Mouse (Mus musculus): Measurements from ENCODE around the gene Inpp5b.
A peak's percentile ranks its signal among the peaks of the same experiment; 100 is the strongest.
"Not testable (repeated sequence)": the region's sequence is repeated elsewhere in the genome, so short reads cannot be mapped to it uniquely, and the experiment has no call there.

Gene Inpp5b

DNA sequence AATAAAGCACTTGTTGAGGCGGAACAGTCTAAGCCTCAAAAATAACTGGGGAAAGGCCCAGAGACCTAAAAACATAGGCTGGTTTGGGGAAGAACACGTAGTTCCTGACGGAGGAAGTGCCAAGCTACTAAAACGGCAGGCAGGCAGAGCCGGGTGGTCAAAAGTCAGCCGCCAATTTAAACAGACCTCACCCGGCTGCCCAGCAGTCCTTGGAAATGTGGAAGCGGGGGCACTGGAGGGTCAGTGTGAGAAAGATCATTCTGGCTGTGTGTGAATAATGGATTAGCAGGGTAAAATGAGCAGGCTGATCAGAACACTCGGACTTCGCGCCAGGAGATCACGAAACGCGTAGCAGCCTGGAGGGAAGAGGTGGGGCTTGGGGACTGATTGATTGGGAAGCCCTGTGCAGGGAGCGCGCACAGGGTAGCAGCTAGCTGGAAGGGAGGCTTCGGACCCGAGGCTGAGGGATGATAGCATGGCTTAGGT is 31.6 kb upstream of the Inpp5b start:
- peak; percentile 38 for DNase-seq (ENCODE audit: low read depth, low spot score)

DNA sequence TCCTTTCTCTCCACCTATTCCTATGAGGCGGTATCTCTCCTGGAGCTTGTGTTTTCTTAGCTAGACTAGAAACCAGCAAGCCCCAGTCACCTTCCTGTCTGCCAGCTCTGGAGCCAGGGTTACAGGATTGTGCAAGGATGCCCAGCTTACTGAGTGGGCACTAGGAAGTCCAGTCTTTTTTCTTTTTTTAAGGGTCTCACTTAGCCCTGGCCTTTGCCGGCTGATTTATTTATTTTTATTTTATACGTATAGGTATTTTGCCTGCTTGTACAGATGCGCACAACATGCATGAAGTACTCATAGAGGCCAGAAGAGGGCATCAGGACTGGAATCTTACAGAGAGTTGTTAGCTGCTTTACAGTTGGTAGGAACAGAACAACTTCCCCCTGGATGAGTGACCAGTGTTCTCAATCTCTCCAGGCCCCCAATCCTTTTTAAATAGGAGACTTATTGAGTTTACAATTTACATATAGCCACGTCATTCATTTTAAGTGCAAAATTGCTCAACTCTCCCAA is 30.8 kb upstream of the Inpp5b start:
- DNase-seq (ENCODE audit: low read depth, low spot score) = peak; percentile 80

DNA sequence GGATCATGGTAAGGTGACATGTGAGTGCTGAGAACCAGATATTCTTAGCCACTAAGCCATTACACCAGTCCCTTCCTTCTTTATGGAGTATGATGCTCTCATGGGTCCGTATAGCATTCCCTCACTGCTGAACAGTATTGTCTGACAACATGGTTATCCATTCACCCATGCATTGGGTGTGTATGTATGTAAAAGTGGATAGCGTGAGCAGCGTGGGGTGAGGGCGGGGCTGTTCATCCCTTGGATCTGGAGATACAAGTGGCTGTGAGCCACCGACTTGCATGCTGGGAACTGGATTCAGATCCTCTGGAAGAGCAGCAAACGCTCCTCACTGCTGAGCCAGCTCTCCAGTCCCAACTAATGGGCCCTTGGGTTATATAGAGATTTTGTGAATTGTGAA is 29.0 kb upstream of the Inpp5b start:
- DNase-seq (ENCODE audit: low read depth, low spot score) = no peak

DNA sequence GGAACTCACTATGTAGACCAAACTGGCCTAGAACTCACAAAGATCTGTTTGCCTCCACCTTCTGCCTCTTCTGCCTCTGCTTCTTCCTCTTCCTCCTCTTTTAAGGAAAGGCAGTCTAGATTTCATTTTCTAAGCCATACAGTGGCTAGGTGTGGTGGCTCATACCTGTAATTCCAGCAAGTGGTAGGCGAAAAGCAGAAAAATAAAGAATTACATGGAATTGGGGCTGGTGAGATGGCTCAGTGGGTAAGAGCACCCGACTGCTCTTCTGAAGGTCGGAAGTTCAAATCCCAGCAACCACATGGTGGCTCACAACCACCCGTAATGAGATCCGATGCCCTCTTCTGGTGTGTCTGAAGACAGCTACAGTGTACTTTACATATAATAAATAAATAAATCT is 27.8 kb upstream of the Inpp5b start:
- DNase-seq (ENCODE audit: low read depth, low spot score) = not testable (repeated sequence)

DNA sequence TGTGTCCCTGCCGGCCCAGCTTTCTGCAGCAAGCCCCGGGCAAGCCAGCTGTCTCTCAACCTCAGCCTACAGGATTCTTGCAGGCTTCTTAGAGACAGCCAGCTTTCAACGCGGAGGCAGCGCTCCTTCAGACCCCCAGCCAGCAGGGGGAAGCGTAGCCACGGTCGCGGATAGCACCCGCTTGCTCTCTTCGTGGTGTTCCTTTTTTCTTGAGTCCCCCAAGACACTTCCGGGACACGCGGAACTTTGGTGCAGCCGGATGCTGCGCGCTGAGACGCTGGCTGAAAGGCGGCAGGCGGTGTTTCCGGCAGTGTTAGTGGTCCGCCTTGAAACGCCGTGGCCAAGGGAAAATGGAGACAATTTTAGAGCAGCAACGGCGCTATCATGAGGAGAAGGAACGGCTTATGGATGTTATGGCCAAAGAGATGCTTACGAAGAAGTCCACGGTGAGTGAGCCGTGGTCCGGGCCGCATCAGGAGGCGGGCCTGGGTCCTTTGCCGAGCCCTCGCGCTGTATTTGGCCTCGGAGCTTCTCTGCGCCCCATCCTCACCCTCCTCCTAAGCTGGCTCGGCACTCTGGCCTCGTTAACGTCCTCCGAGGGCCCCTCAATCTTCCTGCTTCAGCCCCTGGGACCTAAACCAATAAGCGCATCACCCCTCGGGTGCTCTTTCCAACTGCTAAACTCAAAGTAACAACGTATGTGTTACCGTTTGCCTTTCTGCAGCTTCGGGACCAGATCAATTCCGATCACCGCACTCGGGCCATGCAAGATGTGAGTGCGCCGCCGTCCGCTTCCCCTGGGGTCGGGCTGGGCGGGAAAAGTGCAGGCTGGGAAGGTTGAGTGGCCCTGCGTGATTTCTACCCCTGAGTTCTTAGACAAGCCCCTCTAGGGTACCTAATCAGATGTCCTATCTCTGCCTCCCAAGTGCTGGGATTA is 26.8 kb upstream of the Inpp5b start, which contains the start of gene Sf3a3:
TSS of gene Sf3a3 (plus strand) at position 232 of the 937 bp plus-strand sequence.
- peak; percentile 98 for DNase-seq (ENCODE audit: low read depth, low spot score)

DNA sequence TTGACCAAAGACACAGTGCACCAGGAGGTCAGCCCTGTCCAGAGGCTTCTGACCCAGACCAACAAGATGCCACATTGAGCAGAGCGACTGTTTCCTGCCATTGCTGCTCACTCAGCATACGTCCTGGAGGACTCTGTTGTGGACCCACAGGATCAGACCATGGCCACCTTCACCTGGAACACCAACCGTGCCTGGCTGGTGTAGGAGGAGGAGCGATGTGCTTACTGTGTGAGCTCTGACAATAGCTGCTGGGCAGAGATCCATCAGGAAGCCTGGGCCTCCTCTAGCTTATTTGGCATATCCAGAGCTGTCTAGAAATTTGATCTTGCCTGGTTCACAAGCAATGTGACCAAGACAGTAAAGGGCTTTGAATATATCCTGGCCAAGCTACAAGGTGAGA is 22.5 kb upstream of the Inpp5b start:
- DNase-seq (ENCODE audit: low read depth, low spot score) = no peak

DNA sequence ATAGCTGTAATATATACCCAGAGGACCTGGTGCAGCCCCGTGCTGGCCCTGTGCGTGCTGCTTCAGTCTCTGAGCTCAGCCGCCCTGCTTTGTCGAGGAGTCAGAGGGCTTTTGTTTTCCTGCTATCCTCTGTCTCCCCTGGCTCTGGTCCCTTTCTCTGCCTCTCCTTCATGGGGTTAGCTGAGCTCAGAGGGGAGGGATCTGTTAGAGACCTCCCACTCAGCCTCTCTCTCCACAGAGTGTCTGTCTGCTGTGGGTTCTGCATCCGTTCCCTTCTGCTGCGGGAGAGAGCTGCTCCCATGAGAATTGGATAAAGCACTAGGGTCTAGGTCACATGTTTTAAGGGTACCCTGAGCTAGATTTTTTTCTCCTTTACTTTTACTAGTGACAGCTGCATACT is 15.5 kb upstream of the Inpp5b start:
- DNase-seq (ENCODE audit: low read depth, low spot score) = no peak

DNA sequence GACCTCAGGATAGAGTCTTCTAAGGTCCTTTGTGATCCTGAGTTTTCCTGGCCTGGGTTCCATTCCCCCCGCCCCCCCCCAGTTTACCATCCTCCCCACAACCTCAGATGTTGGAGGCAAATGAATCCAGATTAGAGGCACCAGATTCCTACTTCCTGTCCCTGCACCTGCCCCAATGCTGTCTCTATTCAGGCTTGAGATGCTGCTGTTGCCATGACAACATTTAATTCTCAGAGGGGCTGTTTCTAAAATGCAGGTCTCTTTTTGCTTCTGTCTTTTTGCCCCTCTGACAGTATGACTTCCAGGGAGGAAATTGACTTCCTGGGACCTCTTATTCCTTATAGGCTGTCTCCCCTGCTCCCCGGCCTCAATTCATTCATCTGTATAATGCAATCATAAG is 4.7 kb upstream of the Inpp5b start:
- DNase-seq (ENCODE audit: low read depth, low spot score) = no peak

DNA sequence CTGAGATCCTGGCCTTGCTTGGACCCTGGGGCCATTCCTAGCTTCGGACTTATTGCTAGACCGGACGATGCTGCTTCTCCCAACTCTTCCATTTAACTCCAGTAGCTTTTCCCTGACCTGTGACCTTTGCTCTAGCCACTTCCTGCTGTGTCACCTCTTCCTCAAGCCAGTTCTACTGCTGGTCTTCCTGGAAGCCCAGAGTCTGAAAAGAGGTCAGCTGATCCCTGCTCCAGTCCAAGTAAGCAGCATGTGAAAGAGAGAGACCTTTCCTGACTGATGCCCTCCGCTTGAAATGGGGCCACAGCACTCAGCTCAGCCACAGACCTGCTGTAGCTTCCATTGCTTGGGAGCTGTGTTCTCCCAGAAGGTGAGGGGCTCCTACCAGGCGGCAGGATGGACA is 4.2 kb upstream of the Inpp5b start:
- no peak for DNase-seq (ENCODE audit: low read depth, low spot score)

DNA sequence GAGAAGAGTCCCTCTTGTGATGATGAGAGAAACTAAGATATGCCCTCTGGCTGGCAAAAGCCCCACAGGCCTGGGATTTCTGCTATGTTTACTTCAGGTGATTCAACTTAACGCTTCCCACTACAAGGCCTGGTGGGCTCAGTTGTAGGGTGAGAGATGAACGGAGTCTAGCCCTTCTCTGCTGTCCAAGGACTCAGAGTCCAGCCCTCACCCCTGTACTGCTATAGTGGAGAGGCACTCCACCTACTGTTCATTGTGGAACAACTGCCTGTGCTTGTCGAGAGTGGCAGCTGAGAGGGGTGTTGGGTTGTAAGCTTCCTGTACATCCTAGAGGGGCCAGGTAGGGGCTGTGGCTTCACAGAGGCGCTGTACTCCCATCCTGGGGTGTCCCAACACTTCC is 3.6 kb upstream of the Inpp5b start:
- DNase-seq (ENCODE audit: low read depth, low spot score) = no peak

DNA sequence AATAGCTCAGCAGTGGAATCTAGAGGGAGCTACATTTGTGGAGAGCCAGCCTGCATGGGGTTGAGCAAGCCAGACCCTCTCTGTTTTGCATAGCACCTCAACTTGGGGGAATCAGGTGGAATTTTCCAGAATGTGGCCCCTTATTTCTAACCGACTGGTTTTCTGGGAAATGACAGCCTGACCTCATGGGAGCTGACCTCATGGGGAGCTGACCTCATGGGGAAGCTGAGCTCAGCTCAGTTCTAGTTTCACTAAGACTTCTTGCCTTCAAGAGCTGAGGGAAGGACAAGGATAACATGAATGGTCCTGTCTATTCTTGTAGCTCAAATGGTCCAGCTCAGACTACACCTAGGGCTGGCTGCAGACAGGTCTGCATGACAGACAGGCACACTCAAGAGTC is 2.9 kb upstream of the Inpp5b start:
- no peak for DNase-seq (ENCODE audit: low read depth, low spot score)

DNA sequence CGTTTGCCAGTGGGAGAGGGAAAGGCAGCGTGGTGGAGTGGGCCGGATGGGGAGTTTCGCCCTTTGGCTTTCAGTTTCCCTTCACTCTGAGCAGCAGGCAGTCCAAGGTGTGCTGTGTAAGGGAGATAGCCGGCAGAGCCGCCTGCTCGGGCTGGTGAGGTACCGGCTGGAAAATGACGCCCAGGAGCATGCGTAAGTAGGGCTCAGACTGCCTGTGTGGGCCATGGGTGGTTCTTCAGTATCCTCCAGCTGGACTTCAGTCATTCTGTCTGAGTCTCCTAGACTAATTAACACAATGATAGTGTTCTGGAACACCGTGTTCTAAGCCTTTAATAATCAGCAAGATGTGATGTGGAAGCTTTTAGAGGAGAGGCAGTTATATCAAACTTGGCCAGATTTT is 1.2 kb downstream of the Inpp5b start:
- no peak for DNase-seq (ENCODE audit: low read depth, low spot score)

DNA sequence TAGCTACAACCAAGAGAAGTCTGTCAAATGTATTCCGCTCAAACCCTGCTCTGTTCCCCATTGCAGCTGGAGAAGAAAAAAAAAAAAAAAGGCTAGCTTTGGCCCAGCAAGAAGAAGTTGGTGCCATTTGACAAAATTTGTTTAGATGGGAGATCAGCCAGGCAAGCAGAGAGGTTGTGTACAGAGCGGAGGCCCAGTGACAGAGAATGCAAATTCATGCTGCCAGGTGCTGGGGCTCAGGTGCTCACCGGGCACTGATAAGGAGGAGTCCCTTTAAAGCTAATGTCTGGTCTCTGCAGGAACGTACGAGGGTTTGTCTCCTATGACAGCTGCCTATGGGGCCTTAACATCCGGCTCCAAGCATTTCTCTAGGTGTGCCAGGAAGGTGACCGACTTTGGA is 4.9 kb downstream of the Inpp5b start:
- no peak for DNase-seq (ENCODE audit: low read depth, low spot score)

DNA sequence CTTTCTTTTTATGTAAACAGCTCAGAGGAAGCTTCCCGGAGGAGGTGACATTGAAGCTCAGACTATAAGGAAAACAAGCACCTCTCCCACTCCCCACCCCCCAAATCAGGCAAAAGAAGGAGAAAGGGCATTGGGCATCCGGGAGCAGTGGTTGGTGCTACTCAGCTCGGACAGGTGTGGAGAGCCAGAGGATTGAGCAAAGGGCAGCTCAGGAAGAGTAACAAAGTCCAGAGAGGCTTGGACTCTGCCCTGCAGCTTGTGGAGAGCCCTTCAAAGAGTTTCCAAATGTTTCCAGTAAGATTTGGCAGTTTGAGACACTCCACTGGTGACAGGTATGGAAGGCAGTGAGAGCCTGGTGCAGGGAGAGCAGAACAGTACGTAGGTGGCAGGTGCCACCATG is 6.2 kb downstream of the Inpp5b start:
- DNase-seq (ENCODE audit: low read depth, low spot score) = no peak

DNA sequence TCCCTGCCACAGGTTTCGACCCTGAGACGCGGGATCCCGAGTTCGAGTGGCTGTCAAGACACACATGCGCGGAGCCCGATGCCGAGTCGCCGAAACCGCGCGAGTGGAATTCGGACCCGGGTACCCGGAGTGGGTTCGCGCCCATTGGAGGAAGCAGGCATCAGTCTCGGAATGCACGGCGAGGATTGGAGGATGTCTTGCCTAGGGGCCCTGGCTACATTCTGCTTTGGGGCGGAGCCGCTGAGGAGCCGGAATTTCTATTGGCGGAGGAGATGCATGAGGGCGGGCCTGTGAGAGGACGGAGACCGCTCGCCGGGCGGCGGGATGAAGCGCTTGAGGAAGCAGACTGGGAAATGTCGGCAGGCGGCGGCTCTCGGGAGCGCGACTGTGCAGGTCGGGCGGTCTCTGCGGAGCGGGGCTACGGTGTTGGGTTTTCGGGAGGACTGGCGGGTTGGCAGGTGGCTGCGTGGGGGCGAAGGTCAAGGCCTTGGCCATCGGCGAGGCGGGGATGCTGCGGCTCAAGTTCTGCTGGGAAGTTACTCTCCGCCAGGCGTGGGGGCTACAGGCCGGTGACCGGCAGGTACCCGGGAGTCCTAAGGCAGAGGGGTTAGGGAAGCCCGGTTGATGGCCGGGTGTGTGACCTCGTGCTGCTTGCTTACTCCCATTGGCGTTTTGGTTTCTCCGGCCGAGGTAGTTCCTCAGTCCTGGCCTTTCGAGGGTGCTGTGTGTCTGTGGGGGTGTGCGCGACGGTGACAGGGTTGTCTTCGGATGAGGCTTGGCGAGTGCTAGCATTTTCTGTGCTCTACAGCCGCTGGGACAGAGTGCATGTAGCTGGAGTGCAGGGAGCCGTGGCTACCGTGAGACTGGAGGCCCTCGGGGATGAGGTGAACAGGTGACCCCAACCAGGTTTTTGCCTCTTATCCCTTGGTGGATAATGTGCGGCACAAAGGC is 9.9 kb downstream of the Inpp5b start:
- peak; percentile 96 for DNase-seq (ENCODE audit: low read depth, low spot score)

DNA sequence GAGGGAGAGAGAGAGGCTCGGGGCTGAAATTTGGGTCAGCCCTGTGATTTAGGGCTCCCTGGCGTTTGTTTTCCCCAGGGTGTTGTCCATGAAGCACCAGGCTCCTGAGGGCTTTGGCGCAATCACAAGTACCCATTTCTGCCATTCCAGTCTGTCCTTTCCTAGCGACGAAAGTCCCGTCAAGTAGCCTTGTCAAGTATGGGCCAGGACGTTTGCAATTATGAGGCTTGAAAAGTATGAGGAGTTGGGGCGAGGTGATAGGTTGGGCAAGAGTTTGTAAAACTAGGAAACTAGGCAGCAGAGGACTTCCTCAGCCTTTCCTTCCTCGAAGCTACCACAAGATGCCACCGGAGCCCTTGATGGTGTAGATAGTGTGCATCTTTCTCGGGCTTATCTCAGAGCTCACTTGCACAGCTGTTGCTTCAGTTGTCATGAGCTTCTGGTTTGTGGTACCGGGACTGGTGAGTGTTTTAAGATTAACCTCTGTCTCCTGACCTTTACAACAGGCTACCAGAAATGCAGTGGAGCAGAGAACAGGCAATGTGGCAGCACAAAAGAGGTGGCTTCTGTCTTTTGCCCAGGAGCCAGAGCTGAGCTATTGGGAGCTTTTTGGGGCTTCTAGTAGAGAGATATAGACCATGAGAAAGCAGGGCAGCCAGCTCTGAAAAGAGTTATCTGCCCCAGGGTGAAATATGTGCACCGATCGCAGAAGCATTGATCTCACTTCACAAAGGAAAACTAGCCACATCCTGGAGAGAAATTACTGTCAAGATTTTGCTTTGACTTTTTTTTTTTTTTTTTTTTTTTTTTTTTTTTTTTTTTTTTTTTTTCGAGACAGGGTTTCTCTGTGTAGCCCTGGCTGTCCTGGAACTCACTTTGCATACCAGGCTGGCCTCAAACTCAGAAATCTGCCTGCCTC is 10.9 kb downstream of the Inpp5b start:
- peak; percentile 73 for DNase-seq (ENCODE audit: low read depth, low spot score)

DNA sequence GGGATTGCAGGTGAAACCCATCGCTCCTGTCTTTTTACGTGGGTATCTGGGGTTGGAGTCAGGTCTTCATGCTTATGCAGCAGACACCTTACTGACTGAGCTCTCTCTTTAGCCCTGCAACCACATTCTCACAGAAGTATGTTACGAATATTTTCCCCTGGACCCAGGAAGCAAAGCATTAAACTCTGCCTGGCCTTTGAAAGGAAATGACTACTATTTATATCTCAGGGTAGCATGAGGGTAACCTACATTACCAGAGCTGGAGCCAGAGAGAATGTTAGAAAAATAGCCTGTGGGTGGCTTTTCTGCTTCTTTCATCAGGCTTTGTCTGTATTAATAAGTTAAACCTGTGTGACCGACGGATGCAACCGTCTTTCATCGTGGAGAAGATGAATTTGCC is 13.9 kb downstream of the Inpp5b start:
- peak; percentile 56 for DNase-seq (ENCODE audit: low read depth, low spot score)

DNA sequence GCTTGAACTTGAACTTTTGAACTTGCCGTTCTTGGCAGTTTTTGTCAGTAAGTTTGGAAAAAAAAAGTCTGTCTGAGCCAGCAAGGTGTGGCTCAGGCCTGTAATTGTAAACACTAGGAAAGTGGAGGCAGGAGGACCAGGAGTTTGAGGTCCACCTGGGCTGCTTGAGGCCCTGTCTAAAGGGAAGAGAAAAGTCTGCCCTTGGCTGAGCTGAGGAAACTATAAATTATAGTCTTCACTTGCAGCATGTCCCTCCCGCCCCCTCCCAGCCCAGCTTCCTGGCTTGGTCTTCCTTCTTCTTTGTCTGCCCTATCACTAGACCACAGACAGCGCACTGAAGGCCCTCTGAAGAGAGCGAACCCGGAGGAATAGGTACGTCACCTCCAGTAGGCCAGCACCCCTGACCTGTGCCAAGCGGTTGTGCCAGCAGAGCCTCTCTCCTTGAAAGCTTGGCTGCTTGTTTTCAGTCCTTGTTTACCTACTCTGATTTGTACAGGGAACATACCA is 17.7 kb downstream of the Inpp5b start:
- DNase-seq (ENCODE audit: low read depth, low spot score) = peak; percentile 42

DNA sequence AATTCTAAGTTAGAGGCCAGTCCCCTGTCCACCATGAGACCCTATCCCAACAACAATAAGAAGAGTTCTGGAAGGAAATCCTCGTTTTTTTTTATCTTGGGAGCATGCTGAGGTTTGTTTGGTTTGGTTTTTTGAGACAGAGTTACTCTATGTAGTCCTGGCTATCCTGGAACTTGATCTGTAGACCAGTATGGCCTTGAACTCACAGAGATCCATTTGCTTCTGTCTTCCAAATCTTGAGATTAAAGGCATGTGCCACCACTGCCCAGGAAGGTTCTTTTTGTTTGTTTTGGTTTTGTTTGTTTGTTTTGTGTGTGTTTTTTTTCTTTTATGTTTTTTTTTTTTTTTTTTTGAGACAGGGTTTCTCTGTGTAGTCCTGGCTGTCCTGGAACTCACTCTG is 19.6 kb downstream of the Inpp5b start:
- DNase-seq (ENCODE audit: low read depth, low spot score) = no peak

DNA sequence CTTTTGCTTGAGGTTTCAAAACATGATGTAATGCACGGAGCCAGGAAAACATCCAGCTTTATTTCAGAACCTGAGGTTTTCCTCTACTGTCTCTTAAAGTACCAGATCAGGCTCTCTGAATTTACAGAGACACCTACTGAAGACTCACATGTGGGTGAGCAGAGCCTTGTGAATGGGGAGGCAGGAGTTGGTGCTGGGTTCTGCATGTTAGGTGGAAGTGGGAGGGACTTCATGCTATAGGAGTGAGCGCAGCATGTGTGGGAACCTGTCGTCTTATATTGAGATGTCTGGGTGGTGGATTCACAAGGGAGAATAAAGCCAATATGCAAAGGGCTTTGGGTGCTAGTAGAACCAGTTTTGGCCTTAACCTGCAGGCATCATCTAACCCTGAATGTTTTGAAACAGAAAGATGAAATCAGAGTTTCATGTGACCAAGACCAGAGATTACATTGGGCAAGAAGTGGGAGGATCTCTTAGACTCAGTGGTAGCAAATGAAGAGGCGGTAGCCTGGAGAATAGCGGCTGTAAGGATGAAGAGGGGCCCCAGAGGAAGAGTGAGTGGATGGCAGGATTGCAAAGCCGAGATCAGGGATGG is 21.3 kb downstream of the Inpp5b start:
- no peak for DNase-seq (ENCODE audit: low read depth, low spot score)
